Mouse (Mus musculus): ENCODE measurements around the gene Gm1113. TPM values are rescaled to one million over a fixed set of nuclear protein-coding genes. Genes with fewer than 3 reads are reported as not detected.

The Gm1113 gene
- polyA plus RNA-seq, 2 experiments, result not detected

DNA sequence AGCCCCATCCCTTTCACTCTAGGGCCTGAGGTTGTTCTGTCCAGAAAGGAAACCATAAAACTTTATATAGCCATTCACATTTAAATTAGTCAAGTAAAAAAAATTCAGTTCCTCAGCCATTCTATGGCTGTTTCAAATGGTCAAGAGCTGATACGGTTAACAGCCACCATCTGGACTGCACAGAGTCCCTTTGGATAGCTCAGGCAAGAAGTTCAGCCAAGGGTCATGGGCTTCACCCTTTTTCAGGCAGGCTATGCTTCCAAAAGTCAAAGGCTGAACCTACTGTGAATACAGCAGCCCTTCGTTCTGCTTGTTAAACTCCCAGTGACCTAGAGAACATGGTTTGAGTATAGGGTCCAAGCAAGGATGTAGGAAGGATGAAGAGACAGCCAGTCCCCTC lies 26.6 kb upstream of the Gm1113 start:
- H3K27ac ChIP-seq (replicated peaks; ENCODE audit: low read depth, low read length), result no peak overlapping the region
- H3K27me3 ChIP-seq (ENCODE audit: control insufficient read depth, insufficient read depth, low read length), result no peaks in the 10 kb centered on the region
- H3K4me1 ChIP-seq (ENCODE audit: control insufficient read depth, insufficient read depth, low read length), result no peaks in the 10 kb centered on the region
- DNase-seq (ENCODE audit: low spot score), result no peak
- no peak overlapping the region for H3K4me3 ChIP-seq (replicated peaks; ENCODE audit: low read length)
- no peaks in the 10 kb centered on the region for H3K9me3 ChIP-seq (ENCODE audit: control insufficient read depth, low read length)
- H3K4me2 ChIP-seq (replicated peaks; ENCODE audit: low read depth, low read length, severe bottlenecking), result no peak overlapping the region
- TF ChIP-seq POLR2A (IDR thresholded peaks at IDR 0.05; ENCODE audit: borderline replicate concordance, extremely low read depth, insufficient read depth, insufficient read length), result no peak
- H3K9ac ChIP-seq (ENCODE audit: low read depth, low read length, severe bottlenecking), result no peak overlapping the region
- 45% methylated on average over 2 of the region's 2 CpGs for WGBS
- H3K36me3 ChIP-seq (ENCODE audit: control insufficient read depth, insufficient read depth, low read length), result no peaks in the 10 kb centered on the region
- no peak for ATAC-seq (ENCODE audit: low FRiP score, low read depth)

DNA sequence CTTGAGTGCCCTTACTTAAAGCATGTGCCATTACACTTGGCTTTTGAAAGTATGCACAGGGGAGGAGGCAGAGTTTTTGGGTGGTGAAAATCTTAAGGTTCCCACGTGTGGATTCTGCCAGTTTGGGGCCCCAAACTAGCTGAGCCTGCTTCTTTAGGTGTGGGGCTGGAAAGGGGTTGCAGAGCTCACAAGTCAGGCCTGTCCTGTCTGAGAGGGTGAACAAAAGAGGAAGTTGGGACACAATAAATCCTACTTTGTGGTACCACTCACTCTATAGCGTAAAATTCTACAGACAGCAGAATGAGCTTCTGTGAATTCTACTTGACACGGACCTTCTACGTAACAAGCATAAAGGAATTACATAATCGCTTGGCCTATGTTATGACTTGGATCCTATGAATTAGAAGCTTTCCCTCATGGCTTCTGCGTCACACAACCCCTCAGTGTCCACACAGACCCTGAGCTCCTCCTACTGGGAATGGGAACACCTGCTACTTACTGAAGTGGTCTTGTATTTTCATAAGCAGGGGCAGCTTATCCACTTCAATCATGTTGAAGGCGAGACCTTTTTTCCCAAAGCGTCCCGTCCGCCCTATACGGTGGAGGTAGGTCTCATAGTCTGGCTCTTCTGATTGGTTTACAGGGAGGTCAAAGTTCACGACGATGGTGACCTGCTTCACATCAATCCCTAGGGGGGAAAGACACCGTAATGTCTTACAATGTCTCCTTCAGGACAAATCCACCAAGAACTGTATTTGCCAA lies 25.2 kb upstream of the Gm1113 start:
- Histone ChIP-seq H3K27ac (replicated peaks; ENCODE audit: low read depth, low read length) (no peak overlapping the region), H3K9me3 (ENCODE audit: control insufficient read depth, low read length) (no peaks in the 10 kb centered on the region), H3K9ac (ENCODE audit: low read depth, low read length, severe bottlenecking) (no peak overlapping the region), H3K36me3 (ENCODE audit: control insufficient read depth, insufficient read depth, low read length) (no peaks in the 10 kb centered on the region), H3K4me3 (replicated peaks; ENCODE audit: low read length) (no peak overlapping the region), H3K4me2 (replicated peaks; ENCODE audit: low read depth, low read length, severe bottlenecking) (no peak overlapping the region), H3K27me3 (ENCODE audit: control insufficient read depth, insufficient read depth, low read length) (no peaks in the 10 kb centered on the region), H3K4me1 (ENCODE audit: control insufficient read depth, insufficient read depth, low read length) (no peaks in the 10 kb centered on the region)
- ATAC-seq (ENCODE audit: low FRiP score, low read depth) (no peak), DNase-seq (ENCODE audit: low spot score) (no peak)
- no peak for TF ChIP-seq POLR2A (IDR thresholded peaks at IDR 0.05; ENCODE audit: borderline replicate concordance, extremely low read depth, insufficient read depth, insufficient read length)
- WGBS, result 80% methylated on average over 14 of the region's 14 CpGs

DNA sequence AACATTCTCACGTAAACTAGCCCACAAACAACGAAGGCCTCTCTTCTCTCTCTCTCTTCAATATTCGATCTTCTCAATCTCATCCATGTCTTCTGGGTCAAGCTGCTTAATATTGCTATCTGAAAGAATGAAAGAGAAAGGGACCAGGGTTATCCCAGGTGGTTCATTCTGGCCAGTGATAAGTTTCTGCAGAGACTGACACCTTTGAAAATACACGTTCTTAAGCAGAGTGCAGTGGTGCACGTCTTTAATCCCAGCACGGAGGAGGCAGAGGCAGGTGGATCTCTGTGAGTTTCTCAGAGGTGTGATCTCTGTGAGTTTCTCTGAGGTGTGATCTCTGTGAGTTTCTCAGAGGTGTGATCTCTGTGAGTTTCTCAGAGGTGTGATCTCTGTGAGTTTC lies 23.9 kb upstream of the Gm1113 start:
- Histone ChIP-seq H3K9me3 (ENCODE audit: control insufficient read depth, low read length) (no peaks in the 10 kb centered on the region), H3K27me3 (ENCODE audit: control insufficient read depth, insufficient read depth, low read length) (no peaks in the 10 kb centered on the region), H3K4me1 (ENCODE audit: control insufficient read depth, insufficient read depth, low read length) (peaks cover 2% of the 10 kb centered on the region; the same call in 1 of the 2 replicates), H3K4me2 (replicated peaks; ENCODE audit: low read depth, low read length, severe bottlenecking) (no peak overlapping the region), H3K4me3 (replicated peaks; ENCODE audit: low read length) (no peak overlapping the region), H3K27ac (replicated peaks; ENCODE audit: low read depth, low read length) (no peak overlapping the region), H3K36me3 (ENCODE audit: control insufficient read depth, insufficient read depth, low read length) (no peaks in the 10 kb centered on the region), H3K9ac (ENCODE audit: low read depth, low read length, severe bottlenecking) (no peak overlapping the region)
- no peak for ATAC-seq (ENCODE audit: low FRiP score, low read depth)
- no peak for DNase-seq (ENCODE audit: low spot score)
- 65% methylated on average over 6 of the region's 6 CpGs for WGBS
- no peak for TF ChIP-seq POLR2A (IDR thresholded peaks at IDR 0.05; ENCODE audit: borderline replicate concordance, extremely low read depth, insufficient read depth, insufficient read length)

DNA sequence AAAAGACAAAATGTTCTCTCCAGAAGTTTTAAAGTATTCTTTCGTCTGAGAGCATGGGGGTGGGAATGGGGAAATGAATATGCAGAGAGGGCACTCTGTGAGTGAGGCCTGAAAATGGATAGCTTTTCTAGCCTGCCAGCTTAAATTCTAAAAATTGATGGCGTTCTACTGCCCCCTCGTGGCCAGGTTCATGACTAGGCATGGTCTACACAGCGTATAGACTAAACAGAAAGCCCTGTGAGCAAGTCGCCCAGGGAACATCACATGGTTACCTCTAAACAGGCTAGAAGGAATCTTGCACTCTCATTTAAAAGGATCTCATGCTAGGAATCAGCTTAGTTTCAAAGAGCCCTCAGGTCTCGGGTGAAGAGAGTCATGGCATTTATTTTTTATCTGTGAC lies 23.4 kb upstream of the Gm1113 start:
- no peak overlapping the region for H3K4me3 ChIP-seq (replicated peaks; ENCODE audit: low read length)
- DNase-seq (ENCODE audit: low spot score), result peak; percentile 88
- H3K9ac ChIP-seq (ENCODE audit: low read depth, low read length, severe bottlenecking), result no peak overlapping the region
- no peak overlapping the region for H3K27ac ChIP-seq (replicated peaks; ENCODE audit: low read depth, low read length)
- H3K9me3 ChIP-seq (ENCODE audit: control insufficient read depth, low read length), result no peaks in the 10 kb centered on the region
- 7% methylated on average over 6 of the region's 6 CpGs for WGBS
- H3K4me2 ChIP-seq (replicated peaks; ENCODE audit: low read depth, low read length, severe bottlenecking), result no peak overlapping the region
- H3K27me3 ChIP-seq (ENCODE audit: control insufficient read depth, insufficient read depth, low read length), result no peaks in the 10 kb centered on the region
- TF ChIP-seq POLR2A (IDR thresholded peaks at IDR 0.05; ENCODE audit: borderline replicate concordance, extremely low read depth, insufficient read depth, insufficient read length), result no peak
- ATAC-seq (ENCODE audit: low FRiP score, low read depth), result peak; percentile 80
- H3K4me1 ChIP-seq (ENCODE audit: control insufficient read depth, insufficient read depth, low read length), result peaks cover 2% of the 10 kb centered on the region; the same call in 1 of the 2 replicates
- no peaks in the 10 kb centered on the region for H3K36me3 ChIP-seq (ENCODE audit: control insufficient read depth, insufficient read depth, low read length)

DNA sequence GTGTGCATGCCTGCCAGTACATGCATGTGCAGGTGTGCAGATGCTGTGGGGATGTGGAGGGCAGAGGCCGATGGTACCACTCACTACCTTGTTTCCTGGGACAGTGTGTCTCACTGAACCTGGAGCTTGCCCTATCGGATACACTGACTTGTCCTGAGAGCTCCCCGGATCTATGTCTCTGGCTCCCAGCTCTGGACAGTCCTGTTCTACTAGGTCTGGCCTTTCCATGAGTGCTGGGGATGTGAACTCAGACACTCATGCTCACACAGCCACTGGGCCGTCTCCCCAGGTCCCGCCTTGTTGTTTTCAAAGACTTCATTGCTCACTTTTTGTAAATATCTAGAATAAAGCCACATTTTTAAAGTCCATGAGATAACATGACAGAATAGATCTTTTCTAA lies 23.0 kb upstream of the Gm1113 start:
- Histone ChIP-seq H3K9me3 (ENCODE audit: control insufficient read depth, low read length) (no peaks in the 10 kb centered on the region), H3K4me2 (replicated peaks; ENCODE audit: low read depth, low read length, severe bottlenecking) (no peak overlapping the region), H3K27ac (replicated peaks; ENCODE audit: low read depth, low read length) (no peak overlapping the region), H3K36me3 (ENCODE audit: control insufficient read depth, insufficient read depth, low read length) (no peaks in the 10 kb centered on the region), H3K4me1 (ENCODE audit: control insufficient read depth, insufficient read depth, low read length) (peaks cover 2% of the 10 kb centered on the region; the same call in 1 of the 2 replicates), H3K4me3 (replicated peaks; ENCODE audit: low read length) (no peak overlapping the region), H3K9ac (ENCODE audit: low read depth, low read length, severe bottlenecking) (no peak overlapping the region), H3K27me3 (ENCODE audit: control insufficient read depth, insufficient read depth, low read length) (no peaks in the 10 kb centered on the region)
- DNase-seq (ENCODE audit: low spot score), result no peak
- TF ChIP-seq POLR2A (IDR thresholded peaks at IDR 0.05; ENCODE audit: borderline replicate concordance, extremely low read depth, insufficient read depth, insufficient read length), result no peak
- no peak for ATAC-seq (ENCODE audit: low FRiP score, low read depth)
- 80% methylated on average over 5 of the region's 5 CpGs for WGBS
